Mouse (Mus musculus) kidney, adult 2 months (tissue): ENCODE measurements around the gene Emilin3.

Experiments used
- CTCF ChIP-seq: fragments of 200-500 bp; conservative IDR thresholded peaks from 2 replicates; pipeline ENCODE4 v1.5.1; 2011; ENCODE audit warnings: low read depth, mild to moderate bottlenecking, control low read depth, low read length, moderate library complexity, mixed read lengths; ENCODE audit not compliant: insufficient read depth, insufficient read length
- POLR2A ChIP-seq: fragments of 200-500 bp; IDR thresholded peaks from one replicate; pipeline ENCODE4 v1.6.1; 2011; ENCODE audit warnings: low read depth, low read length, control low read depth

- TF ChIP-seq CTCF (no peak), POLR2A (no peak)
Observed at GRCm38 (mm10) chr2:160881462-160882101, 30.5 kb downstream of the Emilin3 start.
